Mouse (Mus musculus) MEL-GATA-1-ER (cell line): ENCODE measurements around the gene Dyrk2.

Experiments
- DNase-seq: peaks from one replicate; pipeline ENCODE4 v3.0.0-alpha.2; 2012; ENCODE audit warnings: low read depth; ENCODE audit errors: extremely low read depth

The Dyrk2 gene

DNA sequence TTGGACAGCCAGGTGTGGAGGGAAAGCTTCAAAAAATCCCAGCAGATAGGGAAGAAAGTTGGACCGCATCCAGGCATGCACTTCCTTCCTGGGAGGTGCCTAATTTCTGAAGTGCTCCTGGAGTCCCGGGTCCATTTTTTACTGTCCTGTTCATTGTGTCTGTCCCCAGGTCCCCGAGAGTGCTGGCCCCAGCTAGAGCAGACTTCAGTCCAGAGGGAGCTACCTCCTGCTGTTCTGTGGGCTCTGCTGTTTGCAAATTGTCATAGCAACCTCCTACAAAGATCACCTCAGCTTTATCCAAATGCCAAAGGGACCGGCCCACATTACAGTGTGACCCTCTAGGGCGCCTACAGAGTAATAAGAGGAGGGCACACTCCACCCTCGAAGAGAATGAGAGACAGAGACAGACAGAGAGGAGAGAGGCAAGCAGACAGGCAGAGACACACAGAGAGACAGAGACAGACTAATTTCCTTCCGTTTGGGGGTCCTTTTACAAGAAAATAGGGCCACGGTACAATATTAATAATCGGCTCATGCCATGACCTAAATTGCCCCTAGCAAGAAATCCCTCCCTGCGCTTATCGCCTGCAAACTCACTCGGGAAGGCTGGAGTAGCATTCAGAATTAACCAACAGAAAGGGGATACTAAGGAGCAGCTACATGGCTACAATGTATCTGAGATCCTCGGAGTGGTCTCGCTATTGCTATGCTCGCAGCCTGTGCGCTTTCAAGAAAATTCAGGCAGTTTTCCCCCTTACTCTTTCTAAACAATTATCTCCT is at the start of gene Dyrk2:
Dyrk2 (minus strand) TSS at position 9 of the 780 bp plus-strand sequence.
- no peak for DNase-seq

DNA sequence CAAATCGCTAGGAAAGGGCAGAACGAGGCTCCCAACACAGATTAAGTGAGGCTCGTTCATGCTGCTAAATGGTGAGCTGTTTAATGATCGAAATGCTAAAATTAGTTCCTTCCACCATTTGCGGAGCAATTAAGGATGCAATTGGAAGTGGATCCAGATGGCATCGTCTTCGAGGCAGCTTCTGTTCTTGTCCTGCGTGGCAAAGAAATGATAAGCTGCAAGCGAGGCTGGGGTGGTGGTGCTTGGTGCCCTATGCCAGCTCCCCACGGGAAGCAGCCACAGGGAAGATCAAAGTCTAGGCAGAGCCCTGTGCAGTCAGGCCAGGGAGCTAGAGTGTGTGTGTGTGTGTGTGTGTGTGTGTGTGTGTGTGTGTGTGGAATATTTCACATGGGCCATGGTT is 32.6 kb upstream of the Dyrk2 start:
- no peak for DNase-seq

DNA sequence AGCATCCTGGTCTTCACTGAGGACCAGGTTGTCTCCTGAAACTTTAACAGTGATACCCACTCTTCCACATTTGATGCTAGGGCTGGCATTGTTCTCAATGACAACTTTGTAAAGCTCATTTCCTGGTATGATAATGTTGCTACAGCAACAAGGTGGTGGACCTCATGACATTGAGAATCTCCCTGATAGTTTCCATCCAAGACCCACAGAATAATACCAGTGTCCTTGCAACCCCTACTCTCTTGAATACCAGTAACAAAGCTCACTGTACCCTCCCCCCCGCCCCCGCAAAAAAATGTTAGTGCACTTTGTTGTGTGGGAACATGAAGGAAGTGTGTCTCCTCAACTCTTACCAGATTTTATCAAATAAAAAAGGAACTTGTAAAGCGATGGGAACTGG is 23.6 kb upstream of the Dyrk2 start:
- no peak for DNase-seq

DNA sequence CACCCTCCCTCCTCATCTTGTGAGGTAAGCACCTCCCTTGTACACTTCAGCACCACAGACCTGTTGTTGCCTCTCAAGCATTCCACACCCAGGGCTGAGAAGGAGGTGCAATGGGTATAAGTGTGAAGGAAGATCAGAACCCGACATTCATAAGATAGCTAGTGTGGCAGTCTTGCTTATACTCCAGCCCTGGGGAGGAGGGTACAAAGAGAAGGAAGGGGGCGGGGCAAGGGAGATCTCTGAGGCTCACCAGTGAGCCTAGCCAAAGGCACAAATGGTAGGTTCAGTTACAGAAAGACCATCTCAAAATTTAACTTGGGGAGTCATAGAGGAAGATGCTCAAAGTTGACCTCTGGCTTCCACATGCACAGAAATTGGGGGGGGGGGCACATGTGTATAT is 14.1 kb upstream of the Dyrk2 start:
- DNase-seq = no peak

DNA sequence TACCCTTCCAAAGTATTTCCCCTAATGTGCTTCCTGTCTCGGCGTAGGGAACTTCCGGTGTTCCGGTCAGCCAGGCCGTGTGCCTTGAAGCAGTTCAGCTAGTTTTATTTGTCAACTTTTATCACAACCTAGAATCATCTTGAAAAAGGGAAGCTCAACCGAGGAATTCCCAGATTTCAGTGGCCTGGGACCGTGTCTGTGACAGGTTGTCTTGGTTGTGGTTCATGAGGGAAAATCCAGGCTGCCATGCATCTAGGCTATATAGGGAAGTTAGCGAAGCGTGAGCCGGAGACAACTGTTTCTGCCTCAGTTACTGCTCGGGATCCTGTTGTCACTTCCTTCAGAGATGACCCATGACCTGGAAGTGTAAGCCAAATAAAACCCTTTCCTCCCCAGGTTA is 13.3 kb upstream of the Dyrk2 start:
- DNase-seq = no peak

DNA sequence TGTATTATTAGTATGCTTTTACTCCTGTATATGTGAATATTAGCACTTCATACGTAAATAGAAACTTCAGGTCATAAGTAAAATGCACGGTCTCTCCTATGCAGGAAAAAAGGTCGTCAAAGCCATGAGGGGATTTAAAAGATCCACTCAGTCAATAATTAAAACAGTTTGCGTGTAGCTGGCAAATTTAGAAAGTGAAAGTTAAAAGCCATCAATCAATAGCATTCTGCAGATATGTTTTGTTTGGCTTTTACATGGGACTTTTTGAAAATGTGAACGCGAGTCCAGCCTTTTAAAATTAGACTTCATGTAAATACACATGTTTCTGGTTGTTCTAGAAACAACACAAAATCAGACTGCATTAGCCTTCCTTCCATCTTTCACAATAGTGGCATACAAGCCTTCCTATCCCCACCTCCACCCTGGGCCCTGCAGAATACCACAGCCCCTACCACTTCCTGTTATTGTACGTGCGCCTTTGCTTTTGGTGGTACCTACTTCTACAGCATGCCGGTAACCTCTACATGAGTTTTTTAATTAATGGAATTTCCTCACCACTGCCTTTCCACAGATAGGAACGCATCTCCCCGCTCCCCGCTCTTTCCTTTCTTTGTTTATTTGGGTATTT is 12.4 kb upstream of the Dyrk2 start:
- no peak for DNase-seq

DNA sequence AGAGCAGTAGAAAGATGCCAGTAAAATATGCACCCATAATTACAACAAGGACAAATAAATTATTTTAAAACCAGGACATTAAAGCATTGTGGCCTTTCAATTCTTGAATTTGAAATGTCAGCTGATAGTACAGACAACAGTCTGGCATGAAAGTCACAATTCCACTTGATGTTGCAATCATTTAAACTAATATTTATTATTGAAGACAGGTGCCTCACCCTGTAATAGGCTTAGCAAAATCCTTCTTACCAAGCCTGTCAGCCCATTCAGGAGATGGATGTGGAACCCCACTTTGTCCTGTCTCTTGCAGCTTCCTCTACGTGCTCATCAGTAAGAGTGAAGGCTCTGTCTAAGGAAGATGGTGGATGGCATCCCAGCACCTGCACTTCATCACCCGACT is 10.8 kb upstream of the Dyrk2 start:
- no peak for DNase-seq

DNA sequence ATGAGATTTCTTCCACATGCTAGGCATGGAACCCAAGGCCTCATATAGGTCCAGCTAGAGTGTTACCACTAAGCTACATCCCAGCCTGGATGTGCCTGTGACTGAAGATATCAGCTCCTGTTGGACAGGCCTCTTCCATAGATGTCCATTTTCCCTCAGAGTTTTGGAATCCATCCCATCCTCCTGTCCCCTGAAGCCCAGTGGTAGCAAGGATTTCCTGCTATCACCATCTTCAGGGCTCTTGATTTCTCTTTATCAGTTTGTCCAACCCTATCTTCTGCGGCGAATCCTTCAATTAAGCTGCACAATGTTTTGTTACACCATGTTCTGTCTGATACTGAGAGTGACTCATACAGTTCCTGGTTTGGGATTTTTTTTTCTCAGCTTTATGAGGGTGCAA is 2.2 kb upstream of the Dyrk2 start:
- no peak for DNase-seq

DNA sequence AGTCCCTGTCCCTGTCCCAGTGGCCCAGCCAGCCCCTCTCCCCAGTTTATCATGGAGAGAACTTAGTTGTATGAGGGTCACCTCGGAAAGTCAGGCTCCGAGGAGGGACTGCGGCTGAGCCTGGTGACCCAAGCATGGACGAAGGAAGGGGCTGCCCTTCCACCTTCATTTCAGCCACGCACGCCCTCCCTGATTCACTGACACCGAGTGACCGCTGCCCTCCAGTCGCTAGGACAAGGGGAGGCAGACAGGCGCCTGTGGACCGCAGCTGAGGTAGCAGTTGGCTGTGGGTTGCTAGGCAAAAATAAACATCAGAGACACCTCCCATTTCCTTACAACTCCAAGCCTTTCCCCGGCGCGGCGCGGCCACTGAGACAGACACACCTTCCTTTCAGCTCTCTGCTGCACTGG is 413 bp downstream of the Dyrk2 start:
- peak; percentile 39 for DNase-seq

DNA sequence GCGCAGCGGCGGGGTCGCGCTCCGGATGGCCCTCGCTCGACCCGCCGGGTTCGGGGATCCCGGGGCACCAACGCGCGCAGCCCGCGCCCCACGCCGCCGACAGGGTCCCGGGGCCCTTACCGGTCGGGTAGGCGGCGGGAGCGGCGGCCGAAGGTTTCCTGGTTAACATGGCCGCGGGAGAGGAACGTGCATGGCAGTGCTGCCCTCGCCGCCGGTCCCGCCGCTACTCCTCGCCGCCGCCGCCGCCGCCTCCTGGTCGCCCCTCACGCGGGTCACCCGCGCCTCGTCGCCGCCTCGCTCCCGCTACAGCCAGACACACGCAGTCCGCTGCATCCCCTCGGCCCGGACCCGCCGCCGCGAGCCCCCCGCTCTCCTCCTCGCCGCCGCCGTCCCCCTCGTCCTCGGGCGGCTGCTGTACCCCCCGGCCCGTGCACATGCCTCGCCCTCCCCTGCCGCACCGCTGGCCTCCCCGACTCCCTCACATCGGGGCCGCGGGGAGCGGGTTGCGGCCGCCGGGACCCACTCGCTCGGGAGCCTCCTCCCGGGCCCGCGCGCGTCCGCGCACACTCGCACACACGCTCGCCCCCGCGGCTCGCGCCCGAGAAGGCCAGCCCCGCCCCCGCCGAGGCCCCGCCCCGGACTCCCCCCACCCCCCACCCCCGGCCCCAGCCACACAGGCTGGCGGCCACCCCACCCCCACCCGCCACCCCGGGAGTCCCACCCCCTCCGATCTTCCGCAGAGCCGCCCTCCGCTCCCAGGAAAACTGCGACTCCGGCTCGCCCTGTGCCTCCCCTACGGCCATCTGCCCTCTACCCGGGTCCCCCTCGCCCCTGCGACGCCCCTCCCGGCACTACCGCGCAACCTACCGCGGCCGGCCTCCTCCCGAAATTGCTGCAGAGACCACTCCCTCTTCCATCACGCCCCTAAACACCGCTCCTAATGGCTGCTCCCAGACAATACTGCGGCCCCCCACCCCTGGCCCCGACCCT is 1.1 kb downstream of the Dyrk2 start:
- no peak for DNase-seq

DNA sequence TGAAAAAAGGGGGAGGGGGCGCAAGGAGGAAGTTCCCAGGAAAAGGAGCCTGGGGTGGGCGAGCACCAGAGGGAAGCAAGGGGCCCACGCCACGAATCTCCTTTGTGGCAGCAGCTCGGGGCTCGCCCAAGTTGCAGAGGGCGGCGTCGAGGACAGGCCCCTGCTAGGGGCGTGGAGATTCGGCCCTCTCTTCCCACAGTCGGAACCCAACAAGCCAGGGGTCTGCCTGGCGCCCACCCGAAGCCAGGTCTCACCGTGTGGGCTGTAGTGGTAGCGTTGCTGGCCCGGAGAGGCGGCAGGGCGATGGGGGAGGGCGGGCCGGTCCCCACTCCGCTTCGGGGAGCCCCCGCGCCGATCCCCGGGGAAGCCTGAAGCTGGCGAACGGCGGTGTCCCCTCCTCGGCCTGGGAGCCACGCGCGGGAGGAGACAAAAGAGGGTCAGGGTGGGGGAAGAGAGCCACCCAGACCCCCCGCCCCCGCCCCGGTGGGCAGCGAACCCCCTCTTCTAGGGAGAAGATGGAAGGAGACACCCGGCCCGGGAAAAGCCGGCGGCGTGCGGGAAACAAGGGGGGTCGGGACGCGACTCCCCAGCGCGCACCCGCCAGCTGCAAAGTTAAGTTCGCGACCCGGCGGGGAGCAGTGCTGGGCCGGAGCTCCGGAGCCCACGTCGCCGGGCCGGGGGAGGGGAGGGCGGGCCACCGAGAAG is 2.0 kb downstream of the Dyrk2 start:
- no peak for DNase-seq

DNA sequence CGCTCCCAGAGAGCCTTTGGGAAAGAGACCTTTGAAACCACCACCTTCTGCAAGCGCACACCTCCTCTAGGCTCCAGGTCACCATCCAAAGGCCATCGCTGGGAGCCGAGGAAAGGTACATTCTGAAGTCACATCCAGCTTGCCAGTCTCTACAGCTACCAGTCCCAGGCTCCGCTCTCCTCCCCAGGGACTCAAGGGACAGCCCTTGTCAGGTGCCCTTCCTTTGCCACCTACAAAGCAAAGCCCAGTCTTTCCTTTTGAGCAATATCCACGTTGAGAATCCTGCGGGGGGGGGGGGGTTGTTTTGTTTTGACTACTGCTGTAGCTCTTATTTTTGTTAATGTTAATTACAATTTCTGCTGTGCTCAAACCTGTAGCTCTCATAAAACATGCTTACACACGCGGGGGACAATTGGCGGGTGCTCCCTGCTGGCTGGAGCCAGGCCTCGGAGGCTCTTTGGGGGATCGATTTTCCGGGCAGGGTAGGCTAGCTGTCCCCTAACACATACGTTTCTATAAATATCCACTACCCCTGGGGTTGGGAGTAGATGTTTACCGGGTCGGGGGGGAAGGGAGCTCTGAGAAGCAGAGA is 2.6 kb downstream of the Dyrk2 start:
- no peak for DNase-seq

DNA sequence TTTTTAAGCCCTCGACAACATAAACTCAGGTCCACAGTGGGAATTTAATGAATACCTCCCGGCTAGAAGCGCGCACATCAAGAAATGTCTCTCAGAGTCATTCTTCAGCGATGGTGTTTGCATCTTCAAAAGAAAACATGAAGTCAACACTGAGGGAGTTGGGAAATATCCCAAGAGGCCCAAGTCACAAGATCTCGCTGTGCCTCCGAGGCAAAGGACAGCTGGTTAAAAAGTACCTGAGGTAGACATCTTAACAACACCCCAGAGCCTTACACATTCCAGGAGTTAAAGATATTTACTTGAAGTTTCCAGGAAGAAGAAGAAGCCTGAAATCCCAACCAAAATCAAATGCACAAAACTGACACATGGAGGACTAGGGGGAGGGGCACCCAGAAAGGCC is 5.0 kb downstream of the Dyrk2 start:
- DNase-seq = no peak

DNA sequence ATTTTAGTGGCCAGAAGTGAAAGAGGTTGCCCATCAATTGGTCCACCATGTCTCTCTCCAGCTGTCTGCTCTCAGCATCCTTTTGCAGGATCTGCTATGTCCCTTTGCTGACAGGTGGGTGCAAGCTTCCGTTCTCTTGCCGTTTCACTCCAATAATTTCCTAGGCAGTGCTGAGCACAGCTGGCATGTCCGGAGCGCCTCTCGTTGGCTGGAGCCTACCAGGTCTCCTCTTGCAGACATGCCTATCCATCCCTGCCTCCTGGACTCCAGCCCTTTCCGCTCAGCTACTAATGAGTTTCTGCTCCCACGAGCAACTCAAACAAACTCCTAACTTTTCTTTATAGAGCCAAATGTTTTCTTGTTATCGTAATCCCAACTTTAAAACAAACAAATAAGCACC is 6.4 kb downstream of the Dyrk2 start:
- DNase-seq = no peak

DNA sequence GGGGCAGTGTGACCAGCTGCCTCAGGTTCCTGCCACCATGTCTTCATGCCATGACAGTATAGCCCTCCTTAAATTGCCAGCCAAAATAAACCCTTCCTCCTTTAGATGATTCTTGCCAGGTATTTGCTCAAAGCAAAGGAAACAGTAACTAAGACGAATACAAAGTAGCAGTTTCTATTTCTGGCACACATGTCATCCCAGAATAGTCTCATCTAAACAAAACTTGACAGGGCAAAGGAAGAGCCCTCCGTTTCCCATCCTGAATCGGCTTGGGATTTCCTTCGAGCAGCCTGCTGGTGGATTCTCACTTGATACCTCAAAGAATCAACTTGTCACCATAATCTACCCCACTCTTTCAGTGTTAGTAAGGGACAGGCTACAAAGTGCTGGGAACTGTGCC is 7.8 kb downstream of the Dyrk2 start:
- no peak for DNase-seq

DNA sequence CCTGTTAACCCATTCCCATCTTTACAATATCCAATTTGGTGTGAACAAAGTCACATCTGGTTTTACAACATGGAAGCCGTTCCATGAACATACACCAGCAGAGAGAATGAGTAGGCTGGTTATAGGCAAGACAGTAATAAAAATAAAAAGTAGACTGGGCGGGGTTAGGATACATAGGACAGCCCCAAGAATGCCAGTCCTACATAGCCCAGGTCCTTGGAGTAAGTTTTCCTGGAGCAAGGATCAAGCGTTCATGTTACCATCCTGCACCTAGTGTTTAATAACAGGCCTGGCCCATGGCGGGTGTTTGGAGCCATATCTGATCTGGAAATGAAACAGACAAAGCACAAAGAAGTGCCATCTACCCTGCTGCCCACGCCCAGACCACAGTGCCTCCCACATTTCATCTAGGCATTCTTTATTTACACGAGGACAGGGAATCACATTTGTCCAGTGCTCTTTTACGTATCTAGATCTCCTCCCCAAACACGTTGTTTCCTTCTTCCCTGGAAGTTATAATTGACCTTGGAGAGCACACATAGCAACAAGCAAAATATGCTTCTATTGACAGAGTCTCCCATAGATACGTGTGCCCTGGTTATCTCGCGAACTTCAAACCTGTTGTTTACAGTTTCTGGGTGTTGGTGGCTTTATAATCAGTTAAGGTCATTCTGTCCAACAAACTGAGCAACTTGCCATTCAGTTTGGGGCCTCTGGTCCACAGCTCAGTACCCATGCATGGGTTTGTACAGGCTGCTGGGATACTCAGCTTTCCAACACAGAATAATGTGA is 8.6 kb downstream of the Dyrk2 start:
- no peak for DNase-seq

DNA sequence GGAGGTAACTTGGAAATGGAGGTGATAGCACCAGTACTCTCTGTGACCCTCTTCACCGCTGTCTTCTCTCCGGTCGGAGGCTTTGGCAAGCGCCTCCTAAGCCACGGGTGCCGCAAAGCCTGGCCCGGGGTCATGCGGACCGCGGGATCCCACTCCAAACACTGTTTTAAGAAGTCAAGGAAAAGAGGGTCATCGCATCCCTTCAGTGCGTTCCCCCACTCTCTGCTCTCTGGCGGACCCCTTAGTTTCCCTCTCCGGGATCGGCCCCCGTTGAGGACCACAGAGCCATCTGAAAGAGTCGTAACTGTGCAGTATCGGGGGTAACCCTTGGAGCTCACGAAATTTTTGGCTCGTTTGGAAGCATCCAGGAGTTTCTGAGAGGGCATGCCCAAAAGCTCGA is 10.4 kb downstream of the Dyrk2 start:
- no peak for DNase-seq

DNA sequence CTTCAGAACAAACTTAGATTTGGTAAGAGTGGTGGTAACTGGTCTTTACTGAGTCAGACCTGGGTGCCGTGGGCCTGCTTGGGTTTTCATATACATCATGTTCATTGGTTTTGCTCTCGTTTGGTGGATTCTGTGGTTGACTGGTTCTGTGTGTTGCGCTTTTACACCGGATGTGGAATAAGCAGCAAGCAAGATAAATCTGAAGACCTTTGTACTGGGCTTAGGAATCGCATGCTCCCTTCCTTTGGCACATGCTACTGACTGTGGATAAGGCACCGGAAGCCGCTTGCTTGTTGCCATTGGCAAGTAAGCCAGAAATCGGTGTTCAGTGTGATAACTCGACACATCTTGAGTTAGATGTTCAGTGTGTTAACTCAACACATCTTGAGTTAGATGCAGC is 15.4 kb downstream of the Dyrk2 start:
- no peak for DNase-seq

DNA sequence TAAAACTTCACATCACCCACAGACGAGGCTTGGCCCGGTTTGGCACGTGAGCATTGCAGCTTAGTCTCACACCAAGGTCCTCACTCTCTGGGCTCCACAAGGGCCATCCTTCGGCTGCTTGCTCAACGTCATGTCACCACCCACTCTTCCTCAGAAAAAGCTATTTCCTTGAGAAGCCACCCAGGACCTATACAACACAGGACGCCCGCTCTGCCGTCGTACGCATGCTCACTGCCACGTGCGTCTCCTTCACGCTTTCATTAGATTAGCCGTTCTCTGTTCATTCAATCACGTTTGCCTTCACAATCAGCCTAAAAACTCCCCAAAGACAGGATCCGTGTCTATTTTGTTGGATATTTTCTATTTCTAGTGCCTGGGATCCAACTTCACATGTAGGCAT is 17.5 kb downstream of the Dyrk2 start:
- no peak for DNase-seq

DNA sequence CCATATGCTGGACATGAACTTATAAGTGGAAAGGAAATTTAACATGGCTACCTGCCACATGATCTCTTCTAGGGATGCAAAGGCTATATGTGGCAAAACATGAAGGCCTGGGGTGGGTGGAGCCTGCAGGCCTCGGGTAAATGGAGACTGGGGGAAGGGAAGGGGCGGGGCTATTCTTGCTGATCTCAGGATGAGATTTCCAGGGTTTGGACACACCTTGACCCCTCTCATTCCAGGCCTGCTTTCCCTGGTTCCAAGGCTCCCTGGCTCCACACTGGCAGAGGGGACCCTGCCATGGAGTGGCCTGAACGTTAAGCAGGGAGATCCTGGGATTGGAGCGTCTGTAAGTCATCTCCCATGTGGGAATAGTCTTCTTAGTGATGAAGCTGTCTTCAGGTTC is 21.5 kb downstream of the Dyrk2 start:
- DNase-seq = no peak
